Mouse (Mus musculus) embryonic fibroblast, embryonic 13.5 days (primary cell): ENCODE data around the gene Ssrp1. TPM values are rescaled to one million over a fixed set of nuclear protein-coding genes. Genes with fewer than 3 reads are reported as not detected.
A peak's percentile ranks its signal among the peaks of the same experiment; 100 is the strongest.

Experiments used
- H3K27ac ChIP-seq: 2 replicates; pipeline ENCODE4 v1.5.1; 2012; ENCODE audit warnings: low read length, control low read depth, inconsistent platforms; ENCODE audit not compliant: insufficient read depth
- H3K4me1 ChIP-seq: 2 replicates; pipeline ENCODE4 v1.6.1; 2011; ENCODE audit warnings: low read length; ENCODE audit not compliant: control insufficient read depth, insufficient read depth
- H3K4me3 ChIP-seq: 2 replicates; pipeline ENCODE4 v1.5.1; 2011; ENCODE audit warnings: mild to moderate bottlenecking, control low read depth, low read length; ENCODE audit not compliant: insufficient read depth
- CTCF ChIP-seq: IDR thresholded peaks from 2 replicates; pipeline ENCODE4 v1.5.1; 2011; ENCODE audit warnings: mild to moderate bottlenecking, control low read depth, low read length, moderate library complexity, borderline replicate concordance; ENCODE audit not compliant: insufficient read depth
- POLR2A ChIP-seq: IDR thresholded peaks from 2 replicates; pipeline ENCODE4 v1.6.1; 2011; ENCODE audit warnings: low read depth, mild to moderate bottlenecking, control low read depth, low read length, moderate library complexity
- polyA plus RNA-seq: library from polyadenylated mRNA; stranded (reverse); fragments of >200 nt; gene quantifications from 2 replicates; pipeline ENCODE4 v1.2.4, GENCODE M21; 2011; ENCODE audit warnings: low read depth; ENCODE audit not compliant: missing spikeins, insufficient read length

Gene Ssrp1
- polyA plus RNA-seq, 1 experiment, result 208 TPM

- H3K27ac ChIP-seq, result peak overlapping the region; percentile 94
- H3K4me3 ChIP-seq, result peak overlapping the region; percentile 57
- TF ChIP-seq CTCF, result no peak
- TF ChIP-seq POLR2A, result no peak; the same call in 1 of the 2 replicates
- H3K4me1 ChIP-seq, result peaks cover 19% of the 10 kb centered on the region; the same call in 1 of the 2 replicates
Measured at GRCm38 (mm10) chr2:85050746-85051145, 13.7 kb downstream of the Ssrp1 start.

- H3K27ac ChIP-seq, result no peak overlapping the region
- peaks cover 17% of the 10 kb centered on the region; the same call in 1 of the 2 replicates for H3K4me1 ChIP-seq
- no peak for TF ChIP-seq POLR2A
- TF ChIP-seq CTCF, result no peak
- peak overlapping the region; percentile 57 for H3K4me3 ChIP-seq
Measured at GRCm38 (mm10) chr2:85053192-85053816, 16.3 kb downstream of the Ssrp1 start.

DNA sequence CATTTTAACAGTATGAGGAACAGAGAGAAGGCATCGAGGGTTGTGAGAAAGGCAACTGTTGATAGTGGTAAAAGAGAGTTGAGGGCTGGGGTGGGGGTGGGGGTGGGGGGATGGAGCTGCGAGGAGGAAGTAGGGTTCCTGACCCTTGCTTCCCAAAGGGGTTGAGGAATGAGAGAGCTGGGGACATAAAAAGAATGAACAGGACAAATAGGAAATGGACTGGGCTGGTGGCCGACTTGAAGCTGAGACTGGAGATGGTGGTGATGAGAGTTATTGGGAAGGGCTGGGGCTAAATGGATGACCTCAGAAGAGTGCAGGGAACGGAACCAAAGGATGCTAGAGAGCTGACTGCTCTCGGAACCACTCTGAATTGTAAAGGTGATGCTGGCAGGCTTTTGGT lies 19.7 kb downstream of the Ssrp1 start:
- no peak overlapping the region for H3K4me3 ChIP-seq
- no peak for TF ChIP-seq CTCF
- TF ChIP-seq POLR2A, result no peak

GRCm38 (mm10) chr2:85059677-85060076 lies 22.6 kb downstream of the Ssrp1 start:
- Histone ChIP-seq H3K27ac (peak overlapping the region; percentile 56), H3K4me1 (peaks cover 14% of the 10 kb centered on the region; the same call in 1 of the 2 replicates), H3K4me3 (no peak overlapping the region)
- no peak for TF ChIP-seq POLR2A

More for the DNA sequence above, 19.7 kb downstream of the Ssrp1 start:
- no peak overlapping the region for H3K27ac ChIP-seq
- H3K4me1 ChIP-seq, result peaks cover 19% of the 10 kb centered on the region; the same call in 1 of the 2 replicates

DNA sequence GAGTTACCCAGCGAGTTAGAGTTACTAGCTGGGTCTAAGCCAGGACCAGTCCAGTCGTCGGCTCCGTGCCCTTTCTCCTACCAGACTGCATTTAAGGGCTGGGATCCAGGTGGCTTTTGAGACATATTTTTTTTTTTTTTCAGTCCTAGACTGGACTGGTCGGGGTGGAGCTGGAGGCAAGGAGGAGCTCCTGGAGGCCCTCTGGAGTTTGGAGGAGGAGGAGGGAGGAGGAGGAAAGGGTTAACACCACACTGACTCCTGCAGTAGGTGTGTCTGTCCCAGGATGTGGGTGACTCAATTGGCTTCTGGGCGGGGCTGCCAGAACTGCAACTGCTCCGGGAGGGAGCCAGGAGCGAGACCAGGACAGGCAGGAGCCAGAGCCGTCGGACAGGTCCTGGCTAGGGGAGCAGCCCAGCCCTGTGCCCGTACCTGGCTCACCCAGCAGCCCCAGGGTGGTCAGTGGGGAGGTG lies 23.6 kb downstream of the Ssrp1 start:
- Histone ChIP-seq H3K4me1 (peaks cover 17% of the 10 kb centered on the region; the same call in 1 of the 2 replicates), H3K4me3 (peak overlapping the region; percentile 35), H3K27ac (peak overlapping the region; percentile 56)
- TF ChIP-seq CTCF (no peak), POLR2A (peak; percentile 73)

DNA sequence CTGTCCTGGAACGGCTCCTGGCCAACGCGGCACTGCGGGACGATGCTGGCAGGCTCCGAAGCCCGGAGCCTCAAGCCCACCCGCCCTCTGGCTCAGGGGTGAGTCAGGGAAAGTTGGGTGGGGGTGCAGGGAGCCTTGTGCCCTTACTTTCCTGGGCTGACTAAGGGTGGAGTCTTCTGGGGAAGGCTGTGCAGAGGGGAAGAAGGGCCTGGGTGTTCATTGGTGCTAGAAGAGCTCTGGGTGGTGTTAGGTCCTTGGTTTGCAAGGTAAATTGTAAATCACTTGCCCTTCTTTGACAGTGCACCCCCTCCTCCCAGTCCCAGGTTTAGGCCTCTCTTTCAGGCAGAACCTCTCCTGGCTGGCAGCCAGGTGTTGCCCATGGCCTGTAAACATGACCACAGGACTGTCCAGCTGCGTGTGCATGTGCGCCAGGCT lies 24.1 kb downstream of the Ssrp1 start:
- Histone ChIP-seq H3K4me1 (peaks cover 14% of the 10 kb centered on the region; the same call in 1 of the 2 replicates), H3K4me3 (peak overlapping the region; percentile 35), H3K27ac (peak overlapping the region; percentile 4; the same call in 1 of the 2 replicates)
- no peak for TF ChIP-seq CTCF
- no peak for TF ChIP-seq POLR2A

DNA sequence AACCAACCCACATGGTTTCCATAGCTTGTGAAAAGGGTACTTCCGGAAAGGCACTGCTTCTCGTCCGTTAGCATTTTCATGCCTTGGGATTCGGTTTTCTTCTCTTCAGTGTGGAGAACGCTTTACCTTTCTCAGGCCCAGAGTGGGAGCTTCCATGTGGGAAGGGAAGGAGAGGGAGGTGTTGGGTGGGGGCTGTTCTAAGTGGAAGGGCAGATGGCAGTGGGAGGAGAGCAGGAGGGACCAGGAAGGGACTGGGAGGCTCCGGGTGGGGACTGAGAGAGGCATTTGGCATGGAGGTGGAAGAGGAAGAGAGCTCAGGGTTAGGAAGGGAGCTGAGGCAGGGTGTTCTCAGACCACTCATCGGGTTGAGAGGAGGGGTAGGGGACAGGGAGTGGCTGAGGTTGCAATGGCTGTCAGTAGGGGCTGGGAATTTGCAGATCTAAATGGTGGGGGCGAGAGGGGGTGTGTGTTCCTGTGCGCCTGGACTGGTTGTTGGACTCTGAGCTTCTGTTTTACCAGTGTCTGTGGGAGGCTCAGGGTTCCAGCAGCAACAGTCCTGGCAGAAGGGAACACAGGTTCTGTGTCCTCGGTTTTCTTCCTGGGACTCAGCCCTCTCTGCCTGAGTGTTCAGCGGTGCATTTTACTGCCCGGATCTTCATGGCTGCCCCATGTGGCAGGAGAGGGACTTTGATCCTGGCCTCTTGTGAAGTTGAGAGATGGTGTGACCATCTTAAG lies 28.3 kb downstream of the Ssrp1 start:
- Histone ChIP-seq H3K4me3 (no peak overlapping the region), H3K27ac (no peak overlapping the region), H3K4me1 (peaks cover 13% of the 10 kb centered on the region; the same call in 1 of the 2 replicates)
- TF ChIP-seq CTCF (no peak), POLR2A (no peak)

DNA sequence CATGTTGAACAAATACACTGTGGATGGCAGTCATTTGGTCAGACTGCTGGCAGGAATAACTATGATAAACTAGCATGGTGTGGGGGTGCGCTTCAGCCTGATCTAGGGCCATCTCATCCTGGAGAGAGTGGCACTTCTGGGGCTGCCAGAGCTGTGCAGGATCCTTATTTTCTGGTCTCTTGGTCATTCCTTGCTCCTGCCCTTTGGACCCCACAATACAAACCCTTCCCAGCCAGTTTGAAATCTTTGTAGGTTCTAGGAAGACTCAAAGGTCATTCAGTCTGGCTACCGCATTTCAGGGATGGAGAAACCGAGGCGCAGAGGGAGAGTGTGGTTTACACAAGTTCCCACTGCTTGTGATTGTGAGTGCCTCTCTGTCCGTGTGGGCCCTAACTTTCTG lies 29.9 kb downstream of the Ssrp1 start:
- H3K4me1 ChIP-seq, result peaks cover 13% of the 10 kb centered on the region; the same call in 1 of the 2 replicates
- H3K4me3 ChIP-seq, result no peak overlapping the region
- no peak for TF ChIP-seq CTCF
- no peak for TF ChIP-seq POLR2A
- no peak overlapping the region for H3K27ac ChIP-seq

DNA sequence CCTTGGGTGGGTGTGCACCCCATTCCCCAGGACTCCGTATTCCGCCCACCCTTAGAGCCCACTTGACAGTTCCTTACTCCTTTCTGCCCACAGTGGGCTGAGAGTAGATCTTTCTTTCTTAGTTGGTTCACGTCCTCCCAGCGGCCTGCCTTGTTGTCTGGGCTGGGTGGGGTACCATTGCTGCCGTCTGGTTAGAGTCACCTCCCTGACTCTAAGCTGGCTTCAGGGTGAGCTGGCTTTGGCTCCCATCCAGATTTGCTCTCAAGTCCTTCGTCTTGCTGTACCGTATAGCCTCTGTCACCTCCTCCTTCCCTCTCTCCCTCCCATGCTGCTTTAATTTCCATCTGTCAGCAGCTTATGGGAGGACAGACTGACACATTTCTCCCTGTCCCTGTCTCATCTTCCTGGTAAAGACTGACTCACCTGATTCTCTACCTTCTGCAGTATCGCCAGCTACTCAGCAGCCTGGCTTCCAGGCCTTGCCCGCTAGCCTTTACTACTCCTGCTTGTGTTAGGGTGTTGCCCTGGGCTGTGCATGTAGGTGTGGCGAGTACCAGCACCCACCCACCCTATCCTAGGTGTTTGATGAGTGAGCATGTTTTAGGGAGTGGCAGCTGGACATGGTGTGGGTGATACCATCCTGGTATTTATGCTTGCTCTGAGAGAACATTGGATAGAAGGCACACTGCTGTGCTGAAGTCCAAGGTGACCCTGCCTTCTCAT lies 31.0 kb downstream of the Ssrp1 start:
- no peak for TF ChIP-seq CTCF
- no peak for TF ChIP-seq POLR2A
- no peak overlapping the region for H3K27ac ChIP-seq
- no peak overlapping the region for H3K4me3 ChIP-seq
- peaks cover 13% of the 10 kb centered on the region; the same call in 1 of the 2 replicates for H3K4me1 ChIP-seq
